Mouse (Mus musculus): ENCODE data around the gene Ccl8. TPM values are rescaled to one million over a fixed set of nuclear protein-coding genes. Genes with fewer than 3 reads are reported as not detected.

Gene Ccl8
- total RNA-seq, 2 experiments from 2014 or later = not detected

- intact Hi-C loops (cut with DNase I) = no loop called here
These were observed 48.3 kb downstream of the Ccl8 start for GRCm38 (mm10) chr11:82163285-82163684.

More at GRCm38 (mm10) chr11:82163285-82163684, 48.3 kb downstream of the Ccl8 start:
- DNase-seq = no peak

Other genes starting within 250 kb of the Ccl8 start
- not detected for gene Asic2, start 146.7 kb upstream of the Ccl8 start, total RNA-seq (2021)
- gene Ccl2, start 79.6 kb upstream of the Ccl8 start, total RNA-seq (2021) = 1 to 10 TPM; 1.2 to 1.8 TPM
- not detected for gene Gm17268, start 76.6 kb upstream of the Ccl8 start, total RNA-seq (2021)
- 1 to 10 TPM in 1 of 2 experiments, under 1 TPM in 1; 0.34 to 1.0 TPM for gene Ccl7, start 69.5 kb upstream of the Ccl8 start, total RNA-seq (2021)
- 1 to 10 TPM in 1 of 2 experiments, under 1 TPM in 1; 0.57 to 1.1 TPM for gene Ccl11, start 57.4 kb upstream of the Ccl8 start, total RNA-seq (2021)
- 1 to 10 TPM in 1 of 2 experiments, not detected in 1; 1.1 TPM for gene Ccl12, start 13.3 kb upstream of the Ccl8 start, total RNA-seq (2021)
- gene Ccl1, start 190.5 kb downstream of the Ccl8 start, total RNA-seq (2021) = not detected